Mouse (Mus musculus): ENCODE measurements at regions not wholly inside any gene's neighbourhood (a gene's known extent, or its start where the extent isn't known, plus 50 kb on each side); places are given as distances from the start of the nearest gene placed in this dataset.
"Not testable (repeated sequence)": the region's sequence is repeated elsewhere in the genome, so short reads cannot be mapped to it uniquely, and the experiment has no call there.

- WGBS: 86% methylated on average over 10 of the region's 10 CpGs
- Histone ChIP-seq H3K27me3 (no peaks in the 10 kb centered on the region), H3K4me3 (no peak overlapping the region), H3K9ac (replicated peaks) (no peak overlapping the region), H3K4me2 (replicated peaks) (no peak overlapping the region), H3K36me3 (no peaks in the 10 kb centered on the region), H3K4me1 (no peaks in the 10 kb centered on the region), H3K9me3 (no peaks in the 10 kb centered on the region), H3K27ac (replicated peaks) (no peak overlapping the region)
- ATAC-seq (replicated peaks): no peak
These were observed 225.6 kb downstream of the Unc5cl start for GRCm38 (mm10) chr17:48680331-48680730.

DNA sequence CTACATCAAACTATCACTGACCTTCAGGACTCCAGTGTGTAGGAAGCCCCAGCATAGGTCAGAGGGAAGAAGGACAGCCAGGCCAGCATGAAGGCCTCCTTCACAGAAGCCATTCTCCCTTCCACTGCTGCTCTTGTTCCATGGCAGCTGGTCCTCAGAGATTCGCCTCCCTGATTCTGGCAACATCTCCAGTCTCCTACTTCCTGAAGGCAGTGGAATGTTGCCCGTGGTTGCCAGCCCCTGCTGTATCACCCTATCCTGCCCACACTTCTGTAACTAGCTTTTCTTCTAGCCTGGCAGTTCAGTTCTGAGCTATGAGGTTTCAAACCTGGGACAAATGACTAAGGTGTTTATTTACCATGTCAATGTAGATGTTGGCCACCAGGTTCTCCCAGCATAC, 234.2 kb downstream of the Unc5cl start:
- ATAC-seq (replicated peaks): no peak
- WGBS: 79% methylated on average over 2 of the region's 2 CpGs

GRCm38 (mm10) chr17:48698456-48698855, 233.7 kb upstream of the Lrfn2 start:
- H3K27ac ChIP-seq (replicated peaks): no peak overlapping the region
- ATAC-seq (replicated peaks): no peak
- no peaks in the 10 kb centered on the region for H3K27me3 ChIP-seq
- no peak overlapping the region for H3K9ac ChIP-seq (replicated peaks)
- H3K4me2 ChIP-seq (replicated peaks): no peak overlapping the region
- 81% methylated on average over 5 of the region's 5 CpGs for WGBS
- H3K4me3 ChIP-seq: no peak overlapping the region
- H3K9me3 ChIP-seq: no peaks in the 10 kb centered on the region
- H3K36me3 ChIP-seq: no peaks in the 10 kb centered on the region
- H3K4me1 ChIP-seq: no peaks in the 10 kb centered on the region

More for the DNA sequence above, 234.2 kb downstream of the Unc5cl start:
- H3K27me3 ChIP-seq: no peaks in the 10 kb centered on the region
- H3K27ac ChIP-seq (replicated peaks): no peak overlapping the region
- H3K4me3 ChIP-seq: no peak overlapping the region
- H3K4me1 ChIP-seq: no peaks in the 10 kb centered on the region
- H3K9me3 ChIP-seq: no peaks in the 10 kb centered on the region
- H3K36me3 ChIP-seq: no peaks in the 10 kb centered on the region
- H3K4me2 ChIP-seq (replicated peaks): no peak overlapping the region
- no peak overlapping the region for H3K9ac ChIP-seq (replicated peaks)

DNA sequence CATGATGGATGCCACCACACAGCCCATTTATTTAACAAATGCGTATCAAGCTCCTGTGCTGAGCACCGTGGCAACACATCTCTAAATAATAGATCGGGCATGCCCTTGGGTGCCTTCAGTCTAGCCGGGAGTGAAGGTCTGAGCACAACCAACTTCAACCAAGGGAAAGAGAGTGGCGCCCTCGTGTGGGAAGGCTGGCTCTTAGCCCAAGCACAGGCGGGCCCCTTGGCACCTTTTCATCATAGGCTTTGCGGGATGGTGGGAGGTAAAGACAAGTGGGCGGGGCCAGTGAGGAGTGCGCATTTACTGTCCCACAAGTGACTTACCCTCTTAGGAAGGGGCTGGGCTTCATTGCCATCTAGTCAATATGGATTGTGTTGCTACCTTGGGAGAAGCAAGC, 231.6 kb upstream of the Lrfn2 start:
- no peak overlapping the region for H3K4me3 ChIP-seq
- H3K27ac ChIP-seq (replicated peaks): no peak overlapping the region
- no peak overlapping the region for H3K4me2 ChIP-seq (replicated peaks)
- WGBS: 36% methylated on average over 10 of the region's 10 CpGs
- H3K27me3 ChIP-seq: no peaks in the 10 kb centered on the region
- ATAC-seq (replicated peaks): no peak
- H3K4me1 ChIP-seq: no peaks in the 10 kb centered on the region
- H3K36me3 ChIP-seq: no peaks in the 10 kb centered on the region
- H3K9me3 ChIP-seq: no peaks in the 10 kb centered on the region
- no peak overlapping the region for H3K9ac ChIP-seq (replicated peaks)

- Histone ChIP-seq H3K4me3 (no peak overlapping the region), H3K9ac (replicated peaks) (no peak overlapping the region), H3K27ac (replicated peaks) (no peak overlapping the region), H3K9me3 (no peaks in the 10 kb centered on the region), H3K27me3 (no peaks in the 10 kb centered on the region), H3K36me3 (no peaks in the 10 kb centered on the region), H3K4me2 (replicated peaks) (no peak overlapping the region), H3K4me1 (no peaks in the 10 kb centered on the region)
- no peak for ATAC-seq (replicated peaks)
- 89% methylated on average over 4 of the region's 4 CpGs for WGBS
These were observed 211.7 kb upstream of the Lrfn2 start for GRCm38 (mm10) chr17:48720506-48720905.

GRCm38 (mm10) chr17:48723286-48723685, 208.9 kb upstream of the Lrfn2 start:
- Histone ChIP-seq H3K4me2 (replicated peaks) (no peak overlapping the region), H3K4me3 (no peak overlapping the region), H3K4me1 (no peaks in the 10 kb centered on the region), H3K9ac (replicated peaks) (no peak overlapping the region), H3K36me3 (no peaks in the 10 kb centered on the region), H3K9me3 (no peaks in the 10 kb centered on the region), H3K27me3 (no peaks in the 10 kb centered on the region), H3K27ac (replicated peaks) (no peak overlapping the region)
- 88% methylated on average over 10 of the region's 10 CpGs for WGBS
- ATAC-seq (replicated peaks): no peak

DNA sequence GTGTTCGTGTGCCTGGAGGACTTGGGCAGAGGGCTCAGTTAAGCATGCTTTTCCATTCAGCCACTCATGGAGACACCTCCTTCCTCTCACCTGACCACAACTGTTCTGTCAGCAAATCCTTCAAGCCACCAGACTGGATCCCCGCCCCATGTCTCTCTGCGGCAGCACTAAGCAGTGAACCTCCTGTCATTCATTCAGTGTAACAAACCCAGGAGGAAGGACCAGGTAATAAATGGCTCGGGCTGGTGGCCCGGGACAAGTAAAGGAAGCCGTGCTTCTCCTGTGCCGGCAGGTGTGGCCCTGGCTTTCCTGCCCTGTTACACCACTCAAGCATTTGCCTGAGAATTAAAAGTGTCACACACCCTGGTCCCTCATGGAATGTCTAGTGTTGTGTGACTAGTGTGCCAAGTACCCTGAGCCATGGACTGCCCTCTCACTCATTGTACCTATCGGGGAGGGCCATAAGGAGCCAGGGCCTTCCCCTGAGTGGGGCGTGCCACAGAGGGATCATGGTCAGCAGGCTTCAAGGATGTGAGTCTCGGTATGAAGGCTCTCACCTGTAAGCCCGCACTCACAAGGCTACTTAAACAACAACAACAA, 207.6 kb upstream of the Lrfn2 start:
- H3K36me3 ChIP-seq: no peaks in the 10 kb centered on the region
- 91% methylated on average over 11 of the region's 11 CpGs for WGBS

GRCm38 (mm10) chr17:48726460-48726859, 205.7 kb upstream of the Lrfn2 start:
- Histone ChIP-seq H3K36me3 (no peaks in the 10 kb centered on the region), H3K4me3 (no peak overlapping the region), H3K9me3 (no peaks in the 10 kb centered on the region), H3K4me2 (replicated peaks) (no peak overlapping the region), H3K27me3 (no peaks in the 10 kb centered on the region), H3K9ac (replicated peaks) (no peak overlapping the region), H3K27ac (replicated peaks) (no peak overlapping the region), H3K4me1 (no peaks in the 10 kb centered on the region)
- no peak for ATAC-seq (replicated peaks)
- WGBS: 70% methylated on average over 3 of the region's 3 CpGs

More for the DNA sequence above, 207.6 kb upstream of the Lrfn2 start:
- no peaks in the 10 kb centered on the region for H3K9me3 ChIP-seq
- H3K4me3 ChIP-seq: no peak overlapping the region
- no peak for ATAC-seq (replicated peaks)
- no peaks in the 10 kb centered on the region for H3K27me3 ChIP-seq
- no peak overlapping the region for H3K4me2 ChIP-seq (replicated peaks)
- no peak overlapping the region for H3K27ac ChIP-seq (replicated peaks)
- no peak overlapping the region for H3K9ac ChIP-seq (replicated peaks)
- no peaks in the 10 kb centered on the region for H3K4me1 ChIP-seq

- no peak for ATAC-seq (replicated peaks)
- no peaks in the 10 kb centered on the region for H3K36me3 ChIP-seq
- H3K9me3 ChIP-seq: no peaks in the 10 kb centered on the region
- H3K4me1 ChIP-seq: no peaks in the 10 kb centered on the region
- no peak overlapping the region for H3K9ac ChIP-seq (replicated peaks)
- no peak overlapping the region for H3K4me2 ChIP-seq (replicated peaks)
- WGBS: 54% methylated on average over 9 of the region's 9 CpGs
- H3K27ac ChIP-seq (replicated peaks): no peak overlapping the region
- H3K27me3 ChIP-seq: no peaks in the 10 kb centered on the region
- H3K4me3 ChIP-seq: no peak overlapping the region
These were observed 198.4 kb upstream of the Lrfn2 start for GRCm38 (mm10) chr17:48733801-48734200.

GRCm38 (mm10) chr17:48737181-48737580, 195.0 kb upstream of the Lrfn2 start:
- 61% methylated on average over 2 of the region's 2 CpGs for WGBS
- H3K9me3 ChIP-seq; H3K36me3 ChIP-seq; H3K9ac ChIP-seq (replicated peaks); ATAC-seq (replicated peaks); H3K4me2 ChIP-seq (replicated peaks); H3K27me3 ChIP-seq; H3K27ac ChIP-seq (replicated peaks); H3K4me3 ChIP-seq; H3K4me1 ChIP-seq: not testable (repeated sequence)

GRCm38 (mm10) chr17:48738708-48739107, 193.5 kb upstream of the Lrfn2 start:
- Histone ChIP-seq H3K4me1 (0 out of 2 replicates have a peak, but pooled peaks cover 4% of the 10 kb centered on the region), H3K9ac (replicated peaks) (no peak overlapping the region), H3K27ac (replicated peaks) (no peak overlapping the region), H3K4me3 (no peak overlapping the region), H3K9me3 (no peaks in the 10 kb centered on the region), H3K4me2 (replicated peaks) (no peak overlapping the region), H3K27me3 (no peaks in the 10 kb centered on the region), H3K36me3 (no peaks in the 10 kb centered on the region)
- 82% methylated on average over 5 of the region's 5 CpGs for WGBS
- no peak for ATAC-seq (replicated peaks)

GRCm38 (mm10) chr17:48742769-48743405, 189.3 kb upstream of the Lrfn2 start:
- WGBS: 15% methylated on average over 13 of the region's 13 CpGs
- Histone ChIP-seq H3K36me3 (no peaks in the 10 kb centered on the region), H3K4me1 (0 out of 2 replicates have a peak, but pooled peaks cover 4% of the 10 kb centered on the region), H3K4me2 (replicated peaks) (no peak overlapping the region), H3K9me3 (no peaks in the 10 kb centered on the region), H3K27me3 (no peaks in the 10 kb centered on the region), H3K9ac (replicated peaks) (no peak overlapping the region), H3K27ac (replicated peaks) (no peak overlapping the region), H3K4me3 (no peak overlapping the region)
- no peak for ATAC-seq (replicated peaks)

GRCm38 (mm10) chr17:48770099-48770498, 162.1 kb upstream of the Lrfn2 start:
- Histone ChIP-seq H3K4me2 (replicated peaks) (no peak overlapping the region), H3K4me1 (peaks cover 26% of the 10 kb centered on the region), H3K27ac (replicated peaks) (no peak overlapping the region), H3K36me3 (no peaks in the 10 kb centered on the region), H3K9ac (replicated peaks) (no peak overlapping the region), H3K9me3 (no peaks in the 10 kb centered on the region), H3K27me3 (no peaks in the 10 kb centered on the region), H3K4me3 (no peak overlapping the region)
- ATAC-seq (replicated peaks): no peak
- 96% methylated on average over 2 of the region's 2 CpGs for WGBS
